Mouse (Mus musculus) gastrocnemius, postnatal 4 days (tissue): ENCODE results near the gene Mtmr10. TPM values are rescaled to one million over a fixed set of nuclear protein-coding genes. Genes with fewer than 3 reads are reported as not detected.

Experiments
- DNase-seq, 2 experiments: peaks; one replicate each; pipeline ENCODE4 v3.0.0; 2021 to 2022; ENCODE audit warnings: low spot score in 2 of 2, mixed read lengths in 2 of 2
- long read RNA-seq, 2 experiments: library from polyadenylated mRNA; stranded (forward); transcript quantifications; one replicate each; pipeline ENCODE4 v2.0.0; 2021
- total RNA-seq, 2 experiments: library from RNA; stranded (reverse); gene quantifications; 2 replicates each; pipeline ENCODE4 v1.2.3; 2021

Gene Mtmr10
- 10 to 100 TPM; 17.4 to 18.5 TPM for total RNA-seq
- long read RNA-seq, experiment 1, full-length matches to known transcripts = 14 of 14 reads
- long read RNA-seq, experiment 1, partial matches to known transcripts = 0 of 14 reads
- long read RNA-seq, experiment 1, other reads (novel, unspliced or antisense) = 0 of 14 reads
- long read RNA-seq, experiment 2, full-length matches to known transcripts = 9 of 15 reads
- long read RNA-seq, experiment 2, partial matches to known transcripts = 0 of 15 reads
- long read RNA-seq, experiment 2, other reads (novel, unspliced or antisense) = 6 of 15 reads

- DNase-seq = peak; percentile 99
Measured at GRCm38 (mm10) chr7:64287414-64288091, at the start of gene Mtmr10. Mtmr10 (plus strand) TSS chr7:64287653.

DNA sequence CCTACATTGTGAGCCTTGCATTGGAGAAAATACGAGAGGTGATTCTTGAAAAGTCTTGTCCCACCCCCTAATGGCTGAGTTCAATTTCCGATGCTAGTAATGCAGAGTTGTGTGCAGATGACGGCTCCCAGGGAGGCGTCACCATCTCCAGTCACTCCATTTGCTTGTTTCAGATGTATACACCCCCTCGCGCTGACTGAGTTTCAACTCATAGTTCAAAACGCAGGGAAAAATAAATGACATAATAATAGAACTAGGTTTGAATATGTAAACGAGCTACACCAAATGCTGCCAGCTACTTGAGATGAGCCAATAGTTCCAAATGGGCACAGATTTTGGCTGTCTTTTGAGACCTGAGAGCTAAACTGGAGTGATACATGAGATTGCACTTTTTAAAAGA is 49.7 kb upstream of the Mtmr10 start:
- DNase-seq = no peak

DNA sequence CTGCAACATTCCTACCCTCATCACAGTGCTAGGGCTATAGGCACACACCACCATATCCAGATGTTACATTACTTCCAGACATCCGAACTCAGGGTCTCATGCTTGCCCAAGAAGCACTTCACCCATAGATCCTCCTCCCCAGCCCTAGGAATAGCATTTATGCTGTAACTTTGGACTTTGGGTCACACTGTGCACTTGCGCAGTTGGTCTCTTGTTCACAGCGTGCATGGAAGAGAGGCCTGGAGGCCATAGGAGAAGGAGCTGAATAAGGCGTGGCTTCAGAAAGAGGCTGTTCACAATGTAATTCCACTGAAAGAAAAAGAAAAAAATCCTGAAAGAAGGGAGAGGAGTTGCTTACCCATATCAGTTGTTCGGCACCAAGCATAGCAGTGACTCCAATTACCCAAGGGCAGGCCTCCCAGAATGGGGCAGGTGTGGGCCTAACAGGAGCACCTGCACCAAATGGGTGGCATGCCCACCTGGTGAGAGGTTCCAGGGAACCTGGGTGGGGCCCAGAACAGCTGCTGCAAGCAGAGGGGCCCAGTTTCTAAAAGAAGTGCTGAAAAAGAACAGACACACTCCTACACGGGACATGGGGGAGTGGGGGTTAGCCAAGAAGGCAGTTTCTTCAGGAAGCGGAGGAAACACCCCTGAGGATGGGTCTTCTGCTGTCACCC is 48.9 kb upstream of the Mtmr10 start:
- DNase-seq = no peak

DNA sequence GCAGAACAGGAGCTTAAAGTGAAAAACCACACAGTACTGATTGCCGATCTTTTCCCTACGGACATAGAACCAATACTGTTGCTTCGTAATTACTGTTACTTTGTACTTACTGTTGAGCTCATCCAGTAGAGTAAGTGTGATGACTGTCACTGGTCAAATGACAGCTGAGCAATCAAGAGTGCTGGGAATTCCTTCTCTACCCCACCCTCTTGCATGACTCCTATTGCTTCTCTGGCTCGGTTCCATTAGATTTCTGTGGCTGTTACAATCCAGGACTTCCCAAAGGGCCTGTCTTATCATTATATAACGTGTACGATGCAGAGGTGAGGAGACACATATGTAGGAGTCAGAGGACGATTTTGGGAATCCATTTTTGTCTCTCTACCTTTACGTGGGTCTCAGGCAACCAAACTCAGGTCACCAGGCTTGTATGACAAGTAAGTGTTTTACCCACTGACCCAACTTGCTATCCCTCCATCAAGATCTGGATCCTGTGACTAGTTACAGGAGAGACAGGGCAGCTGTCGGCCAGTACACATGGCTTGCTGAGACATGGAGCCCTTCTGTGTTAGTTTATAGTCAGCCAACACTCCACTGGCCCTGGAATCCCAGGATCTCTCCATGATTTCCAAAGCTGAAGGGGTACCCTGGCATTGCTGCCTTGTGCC is 48.2 kb upstream of the Mtmr10 start:
- DNase-seq = no peak

DNA sequence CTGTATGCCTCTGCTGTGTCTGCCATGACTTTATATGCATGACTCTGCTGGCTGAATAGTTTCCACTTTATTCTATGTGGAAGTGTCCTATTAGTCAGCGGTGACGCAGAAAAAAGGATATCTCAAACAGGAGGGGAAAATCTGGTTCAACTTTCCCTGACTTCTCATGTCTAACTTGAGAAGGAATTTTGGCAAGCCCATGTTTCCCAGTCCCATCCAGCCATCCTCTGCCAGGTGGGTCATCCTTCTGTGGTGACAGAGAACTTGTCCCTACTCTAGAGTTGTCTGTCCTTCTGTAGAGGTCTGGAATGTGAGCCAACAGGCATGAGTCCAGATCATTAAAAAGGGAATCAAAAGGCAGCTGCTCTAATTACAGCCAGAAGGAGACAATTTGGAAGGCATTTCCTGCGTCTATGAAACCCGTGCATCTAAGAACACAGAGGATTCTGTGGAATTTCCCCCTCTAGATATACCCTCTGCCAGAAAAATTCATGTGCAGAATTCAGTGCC is 47.6 kb upstream of the Mtmr10 start:
- no peak for DNase-seq

DNA sequence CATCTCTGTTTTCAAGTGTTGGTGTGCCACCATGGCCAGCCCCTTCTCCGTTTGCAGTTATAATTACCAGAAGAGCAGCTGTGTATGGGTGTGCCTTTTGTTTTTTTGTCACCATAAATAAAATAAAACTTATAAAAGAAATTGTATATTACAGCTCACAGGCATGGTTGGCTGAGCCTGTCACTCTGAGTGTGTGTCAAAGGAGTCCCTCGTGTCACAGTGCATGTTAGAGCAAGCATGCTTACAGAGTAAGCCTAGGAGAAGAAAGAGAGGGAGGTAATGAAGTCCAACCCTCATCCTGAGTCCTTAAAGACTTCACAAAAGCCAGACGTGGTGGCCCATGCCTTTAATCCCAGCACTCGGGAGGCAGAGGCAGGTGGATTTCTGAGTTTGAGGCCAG is 45.0 kb upstream of the Mtmr10 start:
- no peak for DNase-seq

GRCm38 (mm10) chr7:64244371-64244770 is 43.1 kb upstream of the Mtmr10 start:
- no peak for DNase-seq

GRCm38 (mm10) chr7:64246713-64247112 is 40.7 kb upstream of the Mtmr10 start:
- no peak for DNase-seq

GRCm38 (mm10) chr7:64248352-64248751 is 39.1 kb upstream of the Mtmr10 start:
- DNase-seq = no peak

GRCm38 (mm10) chr7:64249715-64250114 is 37.7 kb upstream of the Mtmr10 start:
- DNase-seq = no peak

- DNase-seq = no peak
Measured at GRCm38 (mm10) chr7:64250417-64250816, 37.0 kb upstream of the Mtmr10 start.

DNA sequence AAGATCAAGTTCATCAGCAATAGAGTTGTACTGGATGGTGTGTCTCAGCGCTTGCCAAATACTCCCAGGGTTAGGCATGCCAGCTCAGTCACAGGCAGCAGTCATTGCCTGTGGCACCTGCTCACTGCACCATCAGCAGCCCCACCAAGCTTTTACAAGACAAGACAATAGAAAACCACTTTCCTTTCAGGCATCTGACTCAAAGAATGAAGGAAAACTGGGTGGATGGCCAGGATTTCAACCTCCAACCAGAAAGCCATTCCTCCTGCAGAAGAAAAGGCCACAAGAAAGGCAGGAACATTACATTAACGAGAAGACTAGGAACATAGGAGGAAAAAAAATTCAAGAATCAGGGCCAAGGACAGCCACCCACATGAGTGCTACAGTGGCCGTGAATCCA is 33.7 kb upstream of the Mtmr10 start:
- DNase-seq = no peak

DNA sequence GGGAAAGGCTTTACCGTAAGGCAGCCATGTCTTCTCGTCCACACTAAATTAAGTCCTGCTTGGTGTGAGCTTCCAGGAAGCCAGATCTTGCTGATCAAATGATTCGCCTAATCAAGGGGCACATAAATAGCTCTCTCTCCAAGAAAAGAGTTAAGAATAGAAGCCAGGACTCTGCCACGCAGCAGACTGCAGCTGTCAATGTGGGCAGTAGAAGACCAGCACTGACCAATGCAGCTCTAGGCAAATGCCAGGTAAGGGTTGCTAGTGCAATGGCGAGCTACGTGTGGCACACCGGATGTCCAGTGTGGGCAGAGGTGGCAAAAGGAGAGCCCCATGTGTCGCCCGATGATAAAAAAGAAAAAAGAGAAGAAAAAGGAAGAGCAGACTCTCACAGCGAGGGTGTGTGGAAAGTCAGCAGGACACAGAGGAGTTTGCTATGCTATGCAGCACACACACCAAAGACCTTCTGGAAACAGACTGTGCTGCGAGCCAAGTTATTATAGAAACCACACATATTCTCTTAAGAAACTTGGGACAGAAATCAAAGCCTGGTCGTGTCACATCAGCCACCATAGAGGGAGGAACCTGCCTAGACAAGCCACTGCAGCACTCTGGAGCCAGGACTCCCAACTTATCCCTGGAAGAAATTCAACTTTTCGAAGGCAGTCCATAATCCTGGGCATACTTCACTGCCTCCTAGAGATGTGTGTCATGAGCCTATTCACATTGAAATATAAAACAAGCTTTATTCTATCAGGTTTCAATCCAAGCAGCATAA is 21.8 kb upstream of the Mtmr10 start:
- no peak for DNase-seq

DNA sequence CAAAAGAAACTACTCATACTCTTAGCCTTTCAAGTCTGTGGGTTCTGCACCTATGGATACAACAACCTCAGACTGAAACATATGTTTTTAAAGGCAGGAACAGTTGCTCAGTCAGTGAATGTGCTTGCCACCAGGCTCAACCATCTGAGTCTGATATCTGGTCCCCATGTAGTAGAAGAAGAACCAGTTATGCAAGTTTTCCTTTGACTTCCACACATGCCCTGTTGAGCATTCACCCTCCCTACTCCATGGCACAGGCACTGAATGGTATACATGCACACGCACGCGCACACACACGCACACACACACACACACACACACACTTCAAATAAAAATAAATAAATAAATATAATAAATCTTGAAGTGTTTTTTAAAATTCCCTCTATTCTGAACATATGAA is 20.9 kb upstream of the Mtmr10 start:
- DNase-seq = no peak

DNA sequence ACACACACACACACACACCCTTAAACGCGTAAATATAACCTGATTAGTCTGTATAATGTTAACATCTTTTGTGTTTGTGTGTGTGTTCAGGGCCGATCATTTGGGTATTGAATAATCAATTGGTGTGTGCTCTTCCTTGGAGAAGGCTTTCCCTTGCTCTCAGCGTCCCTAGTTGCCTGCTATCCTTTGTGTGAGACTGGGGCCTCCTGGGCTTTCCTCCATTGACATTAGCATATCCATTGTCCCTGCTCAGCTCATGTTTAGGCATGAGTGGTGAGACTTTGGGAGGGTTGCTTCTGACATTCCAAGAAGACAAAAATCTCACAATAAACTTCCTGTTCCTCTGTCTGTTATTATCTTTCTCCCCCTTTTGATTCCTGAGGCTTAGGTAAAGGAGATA is 15.5 kb upstream of the Mtmr10 start:
- no peak for DNase-seq

- no peak for DNase-seq
Measured at GRCm38 (mm10) chr7:64275518-64275917, 11.9 kb upstream of the Mtmr10 start.

DNA sequence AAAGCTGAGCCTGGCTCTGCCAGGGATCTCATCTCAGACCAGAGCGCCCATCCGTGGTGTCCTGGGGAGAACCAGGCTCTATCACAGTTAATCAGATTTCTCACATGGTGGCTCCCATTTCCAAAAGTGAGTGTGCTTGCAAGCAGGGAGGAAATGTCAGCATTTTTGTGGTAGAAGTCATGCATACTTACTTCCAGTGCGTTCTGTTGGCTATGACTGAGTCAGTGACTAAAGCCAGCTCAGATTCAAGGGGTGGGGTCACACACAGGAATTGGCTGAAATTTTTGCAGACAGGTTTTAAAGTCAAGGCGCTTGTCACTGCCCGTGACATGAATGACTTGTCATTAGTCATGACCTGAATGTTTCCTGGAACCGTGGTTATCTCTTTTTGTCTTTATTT is 10.5 kb upstream of the Mtmr10 start:
- no peak for DNase-seq

DNA sequence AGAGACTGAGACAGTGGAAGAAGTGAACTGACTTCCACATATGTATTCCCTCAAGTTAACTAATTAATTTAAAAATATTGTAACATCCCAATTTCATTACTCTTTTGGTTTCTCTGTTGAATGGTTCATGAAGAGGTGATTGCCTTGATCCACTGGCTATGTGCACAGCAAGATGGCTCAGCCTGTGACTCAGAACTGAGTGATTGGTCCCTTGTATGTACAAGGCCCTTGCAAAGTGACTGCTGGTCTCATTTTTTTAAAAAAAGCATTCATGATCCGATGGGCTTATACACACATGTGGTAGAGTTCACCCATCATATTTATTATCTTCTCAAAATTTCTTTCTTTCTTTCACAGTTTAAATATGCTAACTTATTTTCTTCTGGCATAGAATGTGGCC is 8.9 kb upstream of the Mtmr10 start:
- no peak for DNase-seq

DNA sequence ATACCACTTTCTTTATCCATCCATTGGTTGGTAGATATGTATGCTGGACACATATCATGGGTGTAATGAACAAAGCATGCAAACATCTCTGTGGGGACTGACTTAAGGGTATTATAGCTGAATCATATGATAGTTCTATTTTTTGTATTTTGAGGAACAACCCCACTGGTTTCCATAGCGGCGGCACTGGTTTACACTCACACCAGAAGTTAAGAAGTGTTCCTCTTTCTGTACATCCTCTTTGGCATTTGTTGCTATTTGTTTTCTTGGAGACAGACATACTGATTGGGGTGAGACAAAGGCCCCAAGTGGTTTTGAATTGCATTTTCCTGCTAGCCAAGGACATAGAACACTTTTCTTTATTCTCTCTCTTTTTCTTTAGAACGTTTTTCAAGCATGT is 7.9 kb upstream of the Mtmr10 start:
- DNase-seq = no peak

- no peak for DNase-seq
Measured at GRCm38 (mm10) chr7:64286566-64286965, 887 bp upstream of the Mtmr10 start.

GRCm38 (mm10) chr7:64289416-64289815 is 2.0 kb downstream of the Mtmr10 start:
- DNase-seq = no peak
